In the genomic region with DNA sequence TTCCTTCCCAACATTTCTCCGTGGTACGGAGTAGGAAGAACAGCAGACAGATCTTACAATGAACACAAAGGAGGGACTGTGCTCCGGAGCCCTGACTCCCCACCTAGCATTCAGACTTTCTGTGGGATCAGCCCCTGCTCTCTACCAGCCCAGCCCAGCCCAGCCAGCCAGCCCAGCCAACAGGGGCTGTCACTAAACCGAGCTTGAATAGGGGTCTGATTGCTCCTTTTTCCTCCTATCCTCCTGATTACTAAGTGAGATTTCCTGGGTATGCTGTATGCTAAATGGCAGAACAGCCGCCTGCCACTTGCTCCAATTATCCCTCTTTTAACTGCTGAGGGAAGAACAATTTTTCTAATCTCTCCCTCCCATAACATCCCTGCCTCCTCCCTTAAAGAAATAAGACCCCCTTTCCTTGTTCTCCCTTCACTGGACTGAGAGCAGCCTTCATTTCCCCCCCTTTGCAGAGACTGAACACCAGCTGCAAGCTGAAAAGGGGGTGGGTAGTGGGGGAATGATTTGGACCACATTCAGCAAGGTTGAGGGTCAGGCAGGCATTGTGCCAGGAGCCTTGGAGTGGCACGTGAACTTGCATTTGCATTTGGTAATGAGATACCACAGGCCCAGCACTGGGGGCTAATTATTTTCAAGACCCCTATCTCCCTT, we compare ENCODE assay signal across 10 mouse cellular contexts.
DNase-seq lines count a peak whose midpoint lies in the region; ATAC-seq and TF ChIP-seq lines count a peak whose summit lies in the region.
"Had no signal": no experiment of that assay in that cellular context is flagged by ENCODE, and none has a peak within 500 bp of the region (broad histone marks: within the 10 kb centered on the region; RNA-seq: fewer than 3 reads in every experiment).

No protein-coding gene starts in this region.

- no peak for TF ChIP-seq CTCF in hindbrain, postnatal 0 days (IDR thresholded peaks at IDR 0.05; ENCODE audit: low read depth)

- H3K36me3 ChIP-seq in kidney, embryonic 14.5 days (ENCODE audit: control insufficient read depth, insufficient read depth, low read length): no peaks in the 10 kb centered on the region
- H3K36me3 ChIP-seq in hindbrain, postnatal 0 days (ENCODE audit: insufficient read depth, low read length): no peaks in the 10 kb centered on the region

- H3K27ac ChIP-seq in kidney, embryonic 14.5 days (ENCODE audit: low read depth, low read length): no peak overlapping the region
- peak overlapping the region; percentile 5 for H3K27ac ChIP-seq in hindbrain, postnatal 0 days
- H3K27ac ChIP-seq: layer of hippocampus, adult 2 months had no signal

- 0 out of 2 replicates have a peak, but pooled peaks cover 3% of the 10 kb centered on the region for H3K4me1 ChIP-seq in kidney, embryonic 14.5 days (ENCODE audit: control insufficient read depth, insufficient read depth, low read length)
- no peaks in the 10 kb centered on the region for H3K4me1 ChIP-seq in hindbrain, postnatal 0 days (ENCODE audit: insufficient read depth, low read length)

- no peak overlapping the region for H3K4me2 ChIP-seq in kidney, embryonic 14.5 days (replicated peaks; ENCODE audit: low read depth, low read length)
- no peak overlapping the region for H3K4me2 ChIP-seq in hindbrain, postnatal 0 days (ENCODE audit: low read depth, low read length)

- 24% methylated on average over 6 of the region's 6 CpGs for WGBS in kidney, embryonic 14.5 days
- WGBS in hindbrain, postnatal 0 days: 10% methylated on average over 6 of the region's 6 CpGs

- no peak overlapping the region for H3K4me3 ChIP-seq in kidney, embryonic 14.5 days (ENCODE audit: low read length)
- H3K4me3 ChIP-seq in hindbrain, postnatal 0 days (ENCODE audit: low read length): no peak overlapping the region
- H3K4me3 ChIP-seq: layer of hippocampus, adult 2 months had no signal

- DNase-seq in kidney, adult 9 months: no peak
- peak; percentile 51 for DNase-seq in testis, postnatal 10 days (ENCODE audit: low spot score)
- DNase-seq in testis, postnatal 14 days (ENCODE audit: low spot score): no peak
- DNase-seq in hindbrain, postnatal 0 days (ENCODE audit: low spot score): peak; percentile 80
- no peak for DNase-seq in adrenal gland, adult 8-10 months
- no peak for DNase-seq in gastrocnemius, postnatal 14 days
- no peak for DNase-seq in ovary, postnatal 14 days (ENCODE audit: low spot score)
- DNase-seq: spleen, adult 18-20 months had no signal

- peak; percentile 46; the same call in 1 of the 2 replicates for ATAC-seq in kidney, embryonic 14.5 days (ENCODE audit: low FRiP score, low TSS enrichment)
- peak; percentile 87 for ATAC-seq in hindbrain, postnatal 0 days

- intact Hi-C loops in gastrocnemius, postnatal 14 days (cut with DNase I; ENCODE audit: low total_unique reads): no loop called here

- H3K9me3 ChIP-seq in kidney, embryonic 14.5 days (ENCODE audit: control insufficient read depth, low read length): no peaks in the 10 kb centered on the region
- no peaks in the 10 kb centered on the region for H3K9me3 ChIP-seq in hindbrain, postnatal 0 days (ENCODE audit: low read length)

- H3K9ac ChIP-seq in kidney, embryonic 14.5 days (ENCODE audit: low read depth, low read length): no peak overlapping the region
- no peak overlapping the region for H3K9ac ChIP-seq in hindbrain, postnatal 0 days (replicated peaks; ENCODE audit: low read length)

- H3K27me3 ChIP-seq in kidney, embryonic 14.5 days (ENCODE audit: control insufficient read depth, insufficient read depth, low read length): no peaks in the 10 kb centered on the region
- H3K27me3 ChIP-seq in hindbrain, postnatal 0 days (ENCODE audit: insufficient read depth, low read length): no peaks in the 10 kb centered on the region

Comparison
In these comparisons a context has a peak if more than half of its experiments do, and no peak if none do; other contexts are left out.
1. DNase-seq: peak in testis, postnatal 10 days (single experiment) and hindbrain, postnatal 0 days (single experiment); none in kidney, adult 9 months (single experiment), testis, postnatal 14 days (single experiment), adrenal gland, adult 8-10 months (single experiment), gastrocnemius, postnatal 14 days (single experiment) and ovary, postnatal 14 days (single experiment).